Mouse (Mus musculus): ENCODE measurements at regions not wholly inside any gene's neighbourhood (a gene's known extent, or its start where the extent isn't known, plus 50 kb on each side); places are given as distances from the start of the nearest gene placed in this dataset.

- TF ChIP-seq CTCF (IDR thresholded peaks at IDR 0.05; ENCODE audit: low read depth, low read length), result no peak
- no peak for TF ChIP-seq POLR2A (IDR thresholded peaks at IDR 0.05; ENCODE audit: extremely low read depth, insufficient read depth, low read length)
These were observed 92.4 kb upstream of the Scaf8 start for GRCm38 (mm10) chr17:3022245-3022935.

Measured in liver, adult 2 months (tissue).